Mouse (Mus musculus) small intestine, adult 2 months (tissue): ENCODE data around the gene Rps16.

Source experiments
- CTCF ChIP-seq: fragments of 200-500 bp; IDR thresholded peaks from 2 replicates; pipeline ENCODE4 v1.5.1; 2012; ENCODE audit warnings: low read depth, mild to moderate bottlenecking, control low read depth, inconsistent platforms, low read length, moderate library complexity, mixed read lengths; ENCODE audit not compliant: insufficient replicate concordance, insufficient read length; ENCODE audit errors: extremely low read depth
- POLR2A ChIP-seq: fragments of 200-500 bp; IDR thresholded peaks from 2 replicates; pipeline ENCODE4 v1.6.1; 2012; ENCODE audit warnings: low read depth, mild to moderate bottlenecking, control low read depth, inconsistent platforms, low read length, moderate library complexity

GRCm38 (mm10) chr7:28344637-28345036 is 5.8 kb upstream of the Rps16 start:
- peak; percentile 38; the same call in 1 of the 2 replicates for TF ChIP-seq CTCF
- no peak for TF ChIP-seq POLR2A
